Comparison of ENCODE assay signal across 10 mouse cellular contexts in genomic region chr4:132401016-132401415, GRCm38 (mm10).
"Had no signal": no experiment of that assay in that cellular context is flagged by ENCODE, and none has a peak within 500 bp of the region (broad histone marks: within the 10 kb centered on the region; RNA-seq: fewer than 3 reads in every experiment).

No protein-coding gene starts in this region.

- H3K4me2 ChIP-seq: hindbrain, embryonic 15.5 days; liver, embryonic 13.5 days; midbrain, embryonic 11.5 days had no signal

- H3K9me3 ChIP-seq: hindbrain, embryonic 15.5 days; liver, embryonic 13.5 days had no signal

- H3K36me3 ChIP-seq: hindbrain, embryonic 15.5 days had no signal

- H3K9ac ChIP-seq: hindbrain, embryonic 15.5 days; liver, embryonic 13.5 days had no signal

- H3K4me3 ChIP-seq: hindbrain, embryonic 15.5 days; layer of hippocampus, adult 2 months; liver, embryonic 13.5 days had no signal

- H3K27me3 ChIP-seq: hindbrain, embryonic 15.5 days; liver, embryonic 13.5 days had no signal

- DNase-seq: layer of hippocampus, adult 9-11 months; liver, embryonic 13.5 days; lung, adult 2 months; lung, postnatal 14 days; lung, postnatal 4 days; midbrain, embryonic 14.5 days; thymus, postnatal 25 days had no signal

- H3K27ac ChIP-seq: hindbrain, embryonic 15.5 days; layer of hippocampus, adult 2 months; liver, embryonic 13.5 days had no signal
